Mouse (Mus musculus) liver, embryonic 16.5 days (tissue): ENCODE results near the gene Slc38a7. TPM values are rescaled to one million over a fixed set of nuclear protein-coding genes. Genes with fewer than 3 reads are reported as not detected.

ENCODE experiments used
- ATAC-seq: fragments of 200-750 bp; cut with Nextera tagmentation; 2 replicates; pipeline ENCODE4 v1.8.0; 2017; ENCODE audit warnings: low read depth, mild to moderate bottlenecking, moderate number of reproducible peaks, moderate library complexity
- H3K27ac ChIP-seq: fragments of 300-500 bp; sonication (generic); 2 replicates; pipeline ENCODE4 v1.5.1; 2014; ENCODE audit warnings: mild to moderate bottlenecking, low read length
- H3K27me3 ChIP-seq: fragments of 300-500 bp; sonication (generic); 2 replicates; pipeline ENCODE4 v1.6.1; 2014; ENCODE audit warnings: low read depth, low read length, mixed read lengths; ENCODE audit not compliant: control insufficient read depth, insufficient read depth
- H3K36me3 ChIP-seq: fragments of 300-500 bp; sonication (generic); 2 replicates; pipeline ENCODE4 v1.6.1; 2014; ENCODE audit warnings: mild to moderate bottlenecking; ENCODE audit not compliant: control insufficient read depth, insufficient read depth
- H3K4me1 ChIP-seq: fragments of 300-500 bp; sonication (generic); 2 replicates; pipeline ENCODE4 v1.6.1; 2014; ENCODE audit warnings: low read depth, low read length, mixed read lengths; ENCODE audit not compliant: control insufficient read depth
- H3K4me2 ChIP-seq: fragments of 300-500 bp; sonication (generic); 2 replicates; pipeline ENCODE4 v1.6.1; 2014; ENCODE audit warnings: low read depth, low read length, mixed read lengths
- H3K4me3 ChIP-seq: fragments of 300-500 bp; sonication (generic); 2 replicates; pipeline ENCODE4 v1.5.1; 2014; ENCODE audit warnings: low read depth, mild to moderate bottlenecking, low read length
- H3K9ac ChIP-seq: fragments of 300-500 bp; sonication (generic); 2 replicates; pipeline ENCODE4 v1.6.1; 2014; ENCODE audit warnings: low read depth, low read length
- H3K9me3 ChIP-seq: fragments of 300-500 bp; sonication (generic); replicated peaks from 2 replicates; pipeline ENCODE4 v1.6.1; 2016; ENCODE audit warnings: low read length; ENCODE audit not compliant: control insufficient read depth
- WGBS: fragments of 180-500 bp; shearing (Covaris S2); extraction: QIAGEN DNeasy Blood & Tissue Kit; methylation state at CpG from one replicate; pipeline ENCODE4 v1.1.7; 2014; ENCODE audit not compliant: insufficient replicate concordance; 5-methylcytosine and 5-hydroxymethylcytosine counted together
- polyA plus RNA-seq: library from polyadenylated mRNA; unstranded; fragments of >200 nt; fragmentation: Nextera tagmentation; extraction: Ambion mirVana; gene quantifications from 2 replicates; pipeline ENCODE4 v1.2.1, GENCODE M21; 2015

Gene Slc38a7
- 7.8 and 9.8 TPM in 2 replicates for polyA plus RNA-seq

DNA sequence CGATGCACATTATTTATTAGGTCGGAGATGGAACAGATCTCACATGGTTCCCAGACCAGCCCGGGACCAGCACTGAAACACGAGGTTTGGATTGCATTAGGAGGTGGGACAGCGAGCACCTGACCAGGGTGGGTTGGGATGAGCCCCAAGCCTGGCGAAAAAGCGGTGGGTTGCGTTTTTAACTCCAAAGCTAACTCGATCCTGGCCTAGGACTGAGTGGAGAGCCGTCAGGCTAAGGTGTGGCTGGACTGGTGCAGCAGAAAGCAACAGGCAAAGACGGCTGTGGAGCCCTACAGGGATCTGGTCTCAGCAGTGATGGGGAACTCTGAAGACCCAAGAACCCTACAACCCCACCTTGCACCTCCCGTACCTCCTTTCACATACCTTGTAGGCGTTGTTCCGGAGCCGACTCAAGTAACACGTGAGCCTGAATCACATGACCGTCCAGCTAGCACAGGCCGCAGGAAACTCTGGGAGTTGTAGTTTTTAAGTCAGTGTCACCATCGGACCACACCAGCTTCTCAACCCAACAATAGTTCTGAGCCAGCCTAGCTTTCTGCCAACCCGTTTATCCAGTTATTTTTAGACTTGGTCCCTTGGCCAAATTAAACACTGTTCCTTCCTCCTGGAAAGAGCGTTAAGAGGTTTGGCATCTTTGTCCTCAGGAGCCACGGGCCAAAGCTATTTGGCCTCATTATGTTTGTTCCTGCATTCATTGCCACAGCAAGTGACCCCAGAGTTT, at the start of gene Slc38a7:
Gene Slc38a7 (minus strand): TSS at position 438 of the 742 bp plus-strand sequence.
- Histone ChIP-seq H3K9ac (peak within 1 kb of the TSS; percentile 65), H3K9me3 (no peaks in the 10 kb centered on the region), H3K36me3 (no peaks in the 10 kb centered on the region; the same call in 1 of the 2 replicates), H3K4me2 (peak within 1 kb of the TSS; percentile 80), H3K27me3 (no peaks in the 10 kb centered on the region), H3K4me3 (peak within 1 kb of the TSS; percentile 72), H3K4me1 (peaks cover 6% of the 10 kb centered on the region; the same call in 1 of the 2 replicates), H3K27ac (peak within 1 kb of the TSS; percentile 54)
- 13% methylated on average over 22 of the region's 22 CpGs for WGBS
- ATAC-seq: peak; percentile 87

DNA sequence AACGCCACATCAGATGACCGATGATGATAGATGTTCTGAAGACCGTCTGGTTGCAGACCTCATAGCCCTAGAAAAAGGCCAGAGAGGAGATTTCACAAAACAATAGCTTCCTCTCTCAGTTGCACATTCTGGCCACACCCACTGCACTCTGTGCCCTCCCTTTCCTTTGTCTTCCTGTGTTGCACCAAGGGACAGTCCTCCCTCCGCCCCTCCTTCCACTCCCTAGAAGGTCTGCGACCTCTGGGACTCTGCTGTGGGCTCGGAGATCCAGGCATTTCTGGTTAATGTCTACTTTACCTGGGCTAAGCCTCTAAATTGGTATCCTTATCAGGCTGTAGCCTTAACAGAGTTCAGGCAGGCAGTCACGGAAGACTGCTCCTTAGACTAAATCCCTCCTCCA, 48.5 kb upstream of the Slc38a7 start:
- Histone ChIP-seq H3K4me2 (no peak overlapping the region), H3K36me3 (no peaks in the 10 kb centered on the region), H3K9ac (no peak overlapping the region), H3K4me1 (no peaks in the 10 kb centered on the region), H3K4me3 (no peak overlapping the region), H3K27ac (no peak overlapping the region), H3K27me3 (no peaks in the 10 kb centered on the region), H3K9me3 (no peaks in the 10 kb centered on the region)
- ATAC-seq: peak; percentile 19; the same call in 1 of the 2 replicates
- WGBS: 36% methylated on average over 7 of the region's 7 CpGs

DNA sequence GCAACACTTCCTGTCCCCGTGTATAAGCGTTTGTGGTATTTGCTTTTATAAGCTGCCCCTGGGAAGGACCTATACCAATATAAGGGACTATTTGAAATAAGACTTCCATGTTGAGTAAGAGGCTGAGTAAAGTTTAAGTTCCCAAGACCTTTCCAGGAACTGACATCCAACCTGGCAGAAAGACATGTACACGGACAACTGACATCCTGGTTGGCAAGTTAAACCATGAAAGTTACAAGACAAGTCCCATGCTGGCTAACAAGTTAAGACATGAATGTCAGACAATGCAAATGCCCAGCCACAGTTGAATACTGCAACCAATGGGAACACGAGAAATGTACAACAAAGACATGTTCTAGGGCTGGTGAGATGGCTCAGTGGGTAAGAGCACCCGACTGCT, 40.4 kb upstream of the Slc38a7 start:
- Histone ChIP-seq H3K27me3 (no peaks in the 10 kb centered on the region), H3K4me2 (no peak overlapping the region), H3K9ac (no peak overlapping the region), H3K9me3 (no peaks in the 10 kb centered on the region), H3K4me1 (no peaks in the 10 kb centered on the region), H3K27ac (no peak overlapping the region), H3K36me3 (no peaks in the 10 kb centered on the region), H3K4me3 (no peak overlapping the region)
- 64% methylated on average over 5 of the region's 5 CpGs for WGBS
- ATAC-seq: no peak

DNA sequence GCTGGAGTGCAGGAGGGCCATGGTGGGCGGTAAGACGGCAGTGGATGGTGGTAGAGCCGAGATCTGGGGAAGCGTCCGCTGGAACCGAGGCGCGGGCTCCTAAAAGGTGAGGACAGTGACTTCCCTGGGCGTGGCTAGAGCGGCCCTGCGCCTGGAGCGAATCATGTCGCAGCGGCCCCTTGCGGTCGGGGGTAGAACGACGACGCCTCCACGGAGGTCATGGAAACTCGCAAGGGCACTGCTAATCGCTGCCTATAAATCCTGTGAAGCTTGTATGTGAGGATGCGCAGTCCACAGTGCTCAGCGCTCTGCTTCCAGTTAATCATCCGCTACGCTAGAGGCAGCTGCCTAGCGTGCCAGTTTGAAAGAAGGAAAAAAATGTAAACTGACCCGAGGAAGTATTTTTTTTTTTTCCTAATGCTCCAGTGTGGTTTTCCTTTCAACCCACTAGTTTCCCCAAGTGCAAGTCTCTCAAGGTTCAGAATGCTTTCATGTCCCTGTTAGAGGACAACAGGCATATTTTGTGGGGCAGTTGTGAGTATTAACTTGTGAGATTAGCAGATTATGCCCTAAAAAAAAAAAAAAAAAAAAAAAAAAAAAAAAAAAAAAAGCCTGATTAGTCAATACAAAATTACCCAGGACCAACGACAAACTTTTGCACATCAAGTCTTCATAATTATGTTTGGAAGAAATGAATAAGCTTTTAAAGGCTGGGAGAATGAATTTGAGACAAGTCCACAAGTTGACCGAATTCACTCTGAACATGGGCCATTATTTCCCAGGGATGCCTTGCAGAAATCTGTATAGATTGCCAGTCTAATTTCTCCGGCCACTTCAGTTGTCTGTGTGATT, 35.2 kb upstream of the Slc38a7 start, which contains the start of gene Got2:
Gene Got2 (minus strand): TSS at position 263 of the 852 bp plus-strand sequence.
- Histone ChIP-seq H3K36me3 (no peaks in the 10 kb centered on the region), H3K27me3 (no peaks in the 10 kb centered on the region), H3K9me3 (no peaks in the 10 kb centered on the region), H3K4me2 (peak within 1 kb of the TSS; percentile 93), H3K4me1 (peaks cover 11% of the 10 kb centered on the region), H3K9ac (peak within 1 kb of the TSS; percentile 85), H3K4me3 (peak within 1 kb of the TSS; percentile 85), H3K27ac (peak within 1 kb of the TSS; percentile 77)
- peak; percentile 77 for ATAC-seq
- WGBS: 5% methylated on average over 31 of the region's 31 CpGs

DNA sequence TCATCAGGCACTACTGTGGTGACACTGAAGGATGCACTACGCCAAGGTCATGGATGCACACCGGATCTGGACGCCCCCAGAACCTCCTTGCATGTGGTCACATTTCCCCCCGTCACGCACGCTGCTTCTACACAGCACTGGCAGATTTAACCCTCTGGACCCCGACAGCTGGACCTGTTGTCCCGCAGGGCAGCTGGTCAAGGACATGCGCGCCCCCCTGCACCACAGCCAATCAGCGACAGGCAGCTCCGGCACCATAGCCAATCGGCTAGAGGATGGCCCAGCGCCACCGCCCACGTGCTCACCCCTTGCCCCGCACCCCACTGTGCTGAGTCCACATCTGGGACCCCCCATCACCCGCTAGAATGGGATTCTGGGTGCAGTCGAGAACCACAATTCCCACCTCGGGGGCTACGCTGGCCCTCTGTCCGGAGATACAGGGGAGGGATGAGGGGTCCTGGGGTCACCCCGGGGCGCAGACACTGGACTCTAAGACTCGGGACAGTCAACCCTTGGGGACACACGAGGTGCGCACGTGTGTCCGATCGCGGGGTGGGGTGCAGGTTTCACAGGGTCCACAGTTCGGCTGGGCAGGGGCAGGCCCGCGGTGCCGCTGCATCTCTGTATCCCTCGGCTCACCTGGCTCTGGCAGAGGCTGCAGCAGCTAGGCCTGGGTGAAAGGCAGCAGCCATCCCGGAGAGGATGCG, 34.4 kb upstream of the Slc38a7 start:
- no peaks in the 10 kb centered on the region for H3K9me3 ChIP-seq
- peak overlapping the region; percentile 93 for H3K4me2 ChIP-seq
- H3K9ac ChIP-seq: peak overlapping the region; percentile 85
- WGBS: under 1% methylated on average over 38 of the region's 38 CpGs
- peak overlapping the region; percentile 85 for H3K4me3 ChIP-seq
- no peaks in the 10 kb centered on the region for H3K36me3 ChIP-seq
- H3K27me3 ChIP-seq: no peaks in the 10 kb centered on the region
- ATAC-seq: peak; percentile 87
- H3K4me1 ChIP-seq: peaks cover 11% of the 10 kb centered on the region
- H3K27ac ChIP-seq: peak overlapping the region; percentile 77

DNA sequence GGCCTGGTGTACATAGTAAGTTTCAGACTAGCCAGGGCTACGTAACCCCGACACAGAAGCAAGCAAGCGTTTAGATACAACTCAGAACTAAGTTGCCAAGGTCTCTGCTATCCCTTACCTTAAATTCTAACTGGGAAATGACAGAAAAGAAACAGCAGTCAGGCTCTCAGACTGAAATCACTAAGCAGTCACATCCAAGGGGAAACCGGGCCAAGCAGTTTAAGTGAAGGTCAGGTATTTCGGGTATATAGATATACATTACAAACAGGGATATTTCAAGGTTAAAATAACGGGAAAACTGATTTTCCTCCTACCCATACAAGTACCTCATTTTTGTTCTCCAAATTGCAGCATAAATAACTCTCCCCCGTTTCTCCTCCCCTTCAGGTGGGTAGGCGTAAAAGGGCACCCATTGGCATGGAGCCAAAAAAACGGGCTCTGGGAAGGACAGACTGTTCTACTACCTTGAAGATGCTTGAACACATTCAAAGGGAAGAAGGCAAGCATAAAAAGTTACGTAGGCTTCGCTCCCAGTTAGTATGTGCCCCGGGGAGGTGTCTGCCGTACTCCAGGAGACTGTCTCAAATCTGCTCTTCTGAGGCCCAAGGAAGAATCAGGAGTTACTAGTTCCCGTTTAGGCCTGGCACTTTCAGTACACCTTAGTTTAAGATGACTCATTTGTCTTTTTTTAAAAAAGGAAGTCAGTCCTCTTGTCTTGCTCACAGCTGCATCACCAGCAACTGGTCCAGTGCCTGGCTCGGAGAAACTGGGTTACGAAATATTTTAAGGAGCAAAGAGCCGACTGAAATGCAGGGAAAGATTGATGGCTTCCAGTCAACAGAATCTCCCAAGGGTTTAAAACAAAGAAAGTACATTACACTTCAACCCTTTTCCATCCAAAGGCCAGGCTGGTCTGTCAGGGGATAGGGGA, 33.6 kb upstream of the Slc38a7 start:
- peak overlapping the region; percentile 85 for H3K9ac ChIP-seq
- H3K4me2 ChIP-seq: peak overlapping the region; percentile 93
- peak overlapping the region; percentile 85 for H3K4me3 ChIP-seq
- peaks cover 11% of the 10 kb centered on the region for H3K4me1 ChIP-seq
- WGBS: 54% methylated on average over 17 of the region's 17 CpGs
- H3K27ac ChIP-seq: peak overlapping the region; percentile 77
- ATAC-seq: no peak
- no peaks in the 10 kb centered on the region for H3K9me3 ChIP-seq
- H3K27me3 ChIP-seq: no peaks in the 10 kb centered on the region
- no peaks in the 10 kb centered on the region for H3K36me3 ChIP-seq

DNA sequence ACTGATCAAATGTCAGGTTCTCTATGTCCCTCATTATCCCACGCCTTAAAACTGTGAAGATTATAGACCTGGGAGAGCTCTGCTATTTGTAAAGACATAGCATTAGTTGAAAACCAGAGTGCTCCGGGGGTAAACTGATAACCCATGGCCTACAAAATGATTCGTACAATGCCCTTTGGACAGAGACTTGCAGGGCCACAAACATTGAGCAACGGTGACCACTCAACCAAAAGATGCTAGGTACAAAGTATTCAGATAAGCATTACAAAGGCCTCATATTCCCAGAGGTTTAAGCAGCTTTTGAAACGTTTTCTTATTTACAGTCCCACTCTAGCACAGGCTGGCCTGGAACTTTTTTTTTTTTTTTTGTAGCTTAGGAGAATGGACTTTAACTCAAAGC, 32.6 kb upstream of the Slc38a7 start:
- Histone ChIP-seq H3K27me3 (no peaks in the 10 kb centered on the region), H3K9ac (no peak overlapping the region), H3K9me3 (no peaks in the 10 kb centered on the region), H3K4me3 (no peak overlapping the region), H3K4me1 (peaks cover 11% of the 10 kb centered on the region), H3K27ac (peak overlapping the region; percentile 77), H3K36me3 (no peaks in the 10 kb centered on the region), H3K4me2 (peak overlapping the region; percentile 42; the same call in 1 of the 2 replicates)
- 49% methylated on average over 5 of the region's 5 CpGs for WGBS
- peak; percentile 39 for ATAC-seq
